ENCODE assay signal across 12 mouse cellular contexts in genomic region chr10:96980832-96981515, GRCm38 (mm10).
DNase-seq lines count a peak whose midpoint lies in the region; ATAC-seq and TF ChIP-seq lines count a peak whose summit lies in the region.
"Had no signal": no experiment of that assay in that cellular context is flagged by ENCODE, and none has a peak within 500 bp of the region (broad histone marks: within the 10 kb centered on the region; RNA-seq: fewer than 3 reads in every experiment).

No protein-coding gene starts in this region.

- H3K4me2 ChIP-seq in embryonic facial prominence, embryonic 13.5 days = no peak overlapping the region
- H3K4me2 ChIP-seq in hindbrain, embryonic 15.5 days = peak overlapping the region; percentile 22; the same call in 1 of the 2 replicates
- H3K4me2 ChIP-seq in midbrain, postnatal 0 days (ENCODE audit: low read depth, low read length, poor library complexity, severe bottlenecking) = no peak overlapping the region; the same call in 1 of the 2 replicates
- no peak overlapping the region for H3K4me2 ChIP-seq in kidney, embryonic 16.5 days (replicated peaks; ENCODE audit: low read depth, low read length)
- H3K4me2 ChIP-seq: heart, embryonic 13.5 days had no signal

- no peak overlapping the region for H3K4me3 ChIP-seq in embryonic facial prominence, embryonic 13.5 days
- no peak overlapping the region for H3K4me3 ChIP-seq in hindbrain, embryonic 15.5 days
- H3K4me3 ChIP-seq in midbrain, postnatal 0 days (ENCODE audit: low read depth, low read length) = no peak overlapping the region
- H3K4me3 ChIP-seq in kidney, embryonic 16.5 days (ENCODE audit: low read length) = no peak overlapping the region
- H3K4me3 ChIP-seq: heart, embryonic 13.5 days had no signal

- no peak for TF ChIP-seq CTCF in midbrain, postnatal 0 days (IDR thresholded peaks at IDR 0.05)

- H3K4me1 ChIP-seq in embryonic facial prominence, embryonic 13.5 days = 0 out of 2 replicates have a peak, but pooled peaks cover 7% of the 10 kb centered on the region
- peaks cover 10% of the 10 kb centered on the region for H3K4me1 ChIP-seq in hindbrain, embryonic 15.5 days (replicated peaks)
- H3K4me1 ChIP-seq in midbrain, postnatal 0 days (ENCODE audit: insufficient read depth, low read length) = peaks cover 5% of the 10 kb centered on the region; the same call in 1 of the 2 replicates
- H3K4me1 ChIP-seq in kidney, embryonic 16.5 days (ENCODE audit: insufficient read depth, low read length) = no peaks in the 10 kb centered on the region
- H3K4me1 ChIP-seq: heart, embryonic 13.5 days had no signal

- DNase-seq in Muller cell, postnatal 12 days (ENCODE audit: inconsistent ontology term) = peak; percentile 52
- DNase-seq in midbrain, postnatal 0 days (ENCODE audit: low spot score) = peak; percentile 51
- no peak for DNase-seq in layer of hippocampus, postnatal 10 days (ENCODE audit: low spot score in 2 of 2)
- no peak for DNase-seq in thymus, postnatal 10 days (ENCODE audit: low spot score in 2 of 2)
- no peak for DNase-seq in frontal cortex, postnatal 14 days (ENCODE audit: low spot score in 2 of 2)
- DNase-seq: kidney, adult 9 months; left cerebral cortex, postnatal 4 days had no signal

- no peak overlapping the region for H3K9ac ChIP-seq in embryonic facial prominence, embryonic 13.5 days
- H3K9ac ChIP-seq in hindbrain, embryonic 15.5 days = no peak overlapping the region
- no peak overlapping the region for H3K9ac ChIP-seq in midbrain, postnatal 0 days (replicated peaks; ENCODE audit: low read length, poor library complexity, severe bottlenecking)
- H3K9ac ChIP-seq in kidney, embryonic 16.5 days (replicated peaks; ENCODE audit: low read length) = no peak overlapping the region
- H3K9ac ChIP-seq: heart, embryonic 13.5 days had no signal

- H3K9me3 ChIP-seq in embryonic facial prominence, embryonic 13.5 days = no peaks in the 10 kb centered on the region
- H3K9me3 ChIP-seq in hindbrain, embryonic 15.5 days = no peaks in the 10 kb centered on the region
- H3K9me3 ChIP-seq in midbrain, postnatal 0 days (ENCODE audit: low read length) = no peaks in the 10 kb centered on the region
- no peaks in the 10 kb centered on the region for H3K9me3 ChIP-seq in kidney, embryonic 16.5 days (ENCODE audit: low read length)
- H3K9me3 ChIP-seq: heart, embryonic 13.5 days had no signal

- no peaks in the 10 kb centered on the region for H3K36me3 ChIP-seq in embryonic facial prominence, embryonic 13.5 days
- no peaks in the 10 kb centered on the region for H3K36me3 ChIP-seq in hindbrain, embryonic 15.5 days
- H3K36me3 ChIP-seq in midbrain, postnatal 0 days (ENCODE audit: insufficient read depth, low read length) = no peaks in the 10 kb centered on the region
- no peaks in the 10 kb centered on the region for H3K36me3 ChIP-seq in kidney, embryonic 16.5 days (ENCODE audit: insufficient read depth, low read length)
- H3K36me3 ChIP-seq: heart, embryonic 13.5 days had no signal

- H3K27ac ChIP-seq in embryonic facial prominence, embryonic 13.5 days = 0 out of 2 replicates have a peak overlapping the region, but pooled peaks have one; percentile 16
- H3K27ac ChIP-seq in hindbrain, embryonic 15.5 days (replicated peaks) = peak overlapping the region; percentile 65
- H3K27ac ChIP-seq in midbrain, postnatal 0 days (ENCODE audit: low read depth, low read length) = peak overlapping the region; percentile 38; the same call in 1 of the 2 replicates
- H3K27ac ChIP-seq in kidney, embryonic 16.5 days (ENCODE audit: low read length) = no peak overlapping the region
- H3K27ac ChIP-seq: heart, embryonic 13.5 days; macrophage had no signal

- WGBS in embryonic facial prominence, embryonic 13.5 days = 48% methylated on average over 9 of the region's 9 CpGs
- 15% methylated on average over 9 of the region's 9 CpGs for WGBS in hindbrain, embryonic 15.5 days
- WGBS in midbrain, postnatal 0 days = 12% methylated on average over 9 of the region's 9 CpGs
- 62% methylated on average over 9 of the region's 9 CpGs for WGBS in kidney, embryonic 16.5 days

- no peak for ATAC-seq in embryonic facial prominence, embryonic 13.5 days (ENCODE audit: insufficient number of reproducible peaks, insufficient read depth, low FRiP score, low TSS enrichment, low read depth)
- ATAC-seq in hindbrain, embryonic 15.5 days (ENCODE audit: low FRiP score, low read depth) = peak; percentile 83
- ATAC-seq in midbrain, postnatal 0 days (ENCODE audit: low FRiP score) = no peak
- ATAC-seq in kidney, embryonic 16.5 days (ENCODE audit: low FRiP score, low TSS enrichment) = no peak

- no peaks in the 10 kb centered on the region for H3K27me3 ChIP-seq in embryonic facial prominence, embryonic 13.5 days
- H3K27me3 ChIP-seq in hindbrain, embryonic 15.5 days = no peaks in the 10 kb centered on the region
- no peaks in the 10 kb centered on the region for H3K27me3 ChIP-seq in midbrain, postnatal 0 days (ENCODE audit: insufficient read depth, low read length)
- H3K27me3 ChIP-seq in kidney, embryonic 16.5 days (ENCODE audit: insufficient read depth, low read length) = no peaks in the 10 kb centered on the region
- H3K27me3 ChIP-seq: heart, embryonic 13.5 days had no signal

Comparison
In these comparisons a context has a peak if more than half of its experiments do, and no peak if none do; other contexts are left out.
1. DNase-seq: peak in Muller cell, postnatal 12 days (single experiment) and midbrain, postnatal 0 days (single experiment); none in layer of hippocampus, postnatal 10 days (0 of 2), thymus, postnatal 10 days (0 of 2) and frontal cortex, postnatal 14 days (0 of 2).